9 mouse cellular contexts compared by ENCODE assay signal in genomic region chr19:38480731-38481621, GRCm38 (mm10). TPM values are rescaled to one million over a fixed set of nuclear protein-coding genes. Genes with fewer than 3 reads are reported as not detected.
A peak's percentile ranks its signal among the peaks of the same experiment; 100 is the strongest.
DNase-seq lines count a peak whose midpoint lies in the region; ATAC-seq lines count a peak whose summit lies in the region.
"Had no signal": no experiment of that assay in that cellular context is flagged by ENCODE, and none has a peak within 500 bp of the region (broad histone marks: within the 10 kb centered on the region; RNA-seq: fewer than 3 reads in every experiment).

TSS of gene Plce1 (plus strand) at chr19:38481109.

- 0% methylated on average over 22 of the region's 90 CpGs for WGBS in embryonic facial prominence, embryonic 14.5 days
- WGBS in heart, embryonic 16.5 days = under 1% methylated on average over 81 of the region's 90 CpGs

- peak; percentile 23 for DNase-seq in right cerebral cortex, postnatal 25 days
- DNase-seq in right cerebral cortex, adult 2 months (ENCODE audit: low spot score in 2 of 2) = no peak
- DNase-seq in embryonic facial prominence, embryonic 14.5 days (ENCODE audit: low spot score) = peak; percentile 44
- DNase-seq in kidney, postnatal 4 days = peak; percentile 53 to 68
- peak; percentile 54 for DNase-seq in mesoderm, embryonic 11.5 days (ENCODE audit: low read depth, low spot score)
- peak; percentile 51 for DNase-seq in urinary bladder, adult 2 months (ENCODE audit: low spot score)
- no peak for DNase-seq in frontal cortex, postnatal 25 days (ENCODE audit: low spot score in 2 of 2)

- H3K9me3 ChIP-seq in embryonic facial prominence, embryonic 14.5 days (ENCODE audit: control insufficient read depth, low read length) = no peaks in the 10 kb centered on the region
- H3K9me3 ChIP-seq in heart, embryonic 16.5 days (replicated peaks; ENCODE audit: control insufficient read depth, low read length) = no peaks in the 10 kb centered on the region

- H3K4me2 ChIP-seq in embryonic facial prominence, embryonic 14.5 days (ENCODE audit: low read depth, low read length) = peak within 1 kb of the TSS; percentile 97
- H3K4me2 ChIP-seq in heart, embryonic 16.5 days (ENCODE audit: low read depth, low read length) = peak within 1 kb of the TSS; percentile 82

- H3K27ac ChIP-seq in embryonic facial prominence, embryonic 14.5 days (replicated peaks; ENCODE audit: low read depth, low read length) = peak within 1 kb of the TSS; percentile 67
- peak within 1 kb of the TSS; percentile 84 for H3K27ac ChIP-seq in heart, embryonic 16.5 days (ENCODE audit: low read length)
- H3K27ac ChIP-seq: macrophage had no signal

- ATAC-seq in embryonic facial prominence, embryonic 14.5 days (ENCODE audit: low read depth) = peak; percentile 85
- peak; percentile 92 for ATAC-seq in heart, embryonic 16.5 days (replicated peaks; ENCODE audit: extremely low read depth, insufficient read depth, low FRiP score)

- H3K9ac ChIP-seq in embryonic facial prominence, embryonic 14.5 days (ENCODE audit: low read depth, low read length) = peak within 1 kb of the TSS; percentile 81
- H3K9ac ChIP-seq in heart, embryonic 16.5 days (ENCODE audit: low read length) = peak within 1 kb of the TSS; percentile 88

- no peaks in the 10 kb centered on the region for H3K36me3 ChIP-seq in embryonic facial prominence, embryonic 14.5 days (ENCODE audit: control insufficient read depth, insufficient read depth, low read length)
- H3K36me3 ChIP-seq in heart, embryonic 16.5 days (ENCODE audit: control insufficient read depth, insufficient read depth) = no peaks in the 10 kb centered on the region

- H3K4me3 ChIP-seq in embryonic facial prominence, embryonic 14.5 days (ENCODE audit: low read depth, low read length) = peak within 1 kb of the TSS; percentile 74
- H3K4me3 ChIP-seq in heart, embryonic 16.5 days (ENCODE audit: low read length) = peak within 1 kb of the TSS; percentile 73

- peaks cover 21% of the 10 kb centered on the region for H3K27me3 ChIP-seq in embryonic facial prominence, embryonic 14.5 days (replicated peaks; ENCODE audit: control insufficient read depth, insufficient read depth, low read length)
- no peaks in the 10 kb centered on the region for H3K27me3 ChIP-seq in heart, embryonic 16.5 days (ENCODE audit: control insufficient read depth, insufficient read depth, low read length)

- H3K4me1 ChIP-seq in embryonic facial prominence, embryonic 14.5 days (ENCODE audit: control insufficient read depth, insufficient read depth, low read length) = peaks cover 19% of the 10 kb centered on the region
- H3K4me1 ChIP-seq in heart, embryonic 16.5 days (ENCODE audit: control insufficient read depth, insufficient read depth, low read length) = peaks cover 24% of the 10 kb centered on the region

RNA-seq across cellular contexts. Expression of gene Plce1, which starts in this region (rescaled TPM):
- polyA plus RNA-seq in embryonic facial prominence, embryonic 14.5 days (2014; fragmentation: Nextera tagmentation; extraction: Ambion mirVana) = 8.9 and 10.8 TPM in 2 replicates
- polyA plus RNA-seq in heart, embryonic 16.5 days (2015; fragmentation: Nextera tagmentation; extraction: Ambion mirVana) = 5.8 and 7.7 TPM in 2 replicates
- 15.5 and 16.2 TPM in 2 replicates for polyA plus RNA-seq in urinary bladder, adult 2 months (2012; rRNA removed)
- polyA plus RNA-seq: macrophage had no signal

Comparison
In these comparisons a context has a peak if more than half of its experiments do, and no peak if none do; other contexts are left out.
1. DNase-seq: peak in right cerebral cortex, postnatal 25 days (single experiment), embryonic facial prominence, embryonic 14.5 days (single experiment), kidney, postnatal 4 days (2 of 2), mesoderm, embryonic 11.5 days (single experiment) and urinary bladder, adult 2 months (single experiment); none in right cerebral cortex, adult 2 months (0 of 2) and frontal cortex, postnatal 25 days (0 of 2).